Mouse (Mus musculus) embryonic fibroblast, embryonic 13.5 days (primary cell): ENCODE data around the gene Cd5.

Experiments used
- CTCF ChIP-seq: IDR thresholded peaks from 2 replicates; pipeline ENCODE4 v1.5.1; 2011; ENCODE audit warnings: mild to moderate bottlenecking, control low read depth, low read length, moderate library complexity, borderline replicate concordance; ENCODE audit not compliant: insufficient read depth
- POLR2A ChIP-seq: IDR thresholded peaks from 2 replicates; pipeline ENCODE4 v1.6.1; 2011; ENCODE audit warnings: low read depth, mild to moderate bottlenecking, control low read depth, low read length, moderate library complexity

- TF ChIP-seq CTCF: no peak
- TF ChIP-seq POLR2A: no peak
Observed at GRCm38 (mm10) chr19:10788242-10788641, 49.4 kb upstream of the Cd5 start.
